Mouse (Mus musculus): ENCODE results near the gene Gm49353. TPM values are rescaled to one million over a fixed set of nuclear protein-coding genes. Genes with fewer than 3 reads are reported as not detected.

Gm49353 gene
- polyA plus RNA-seq, 1 experiment from 2014 or later, result not detected

- Histone ChIP-seq H3K9me3 (replicated peaks; ENCODE audit: control insufficient read depth, low read length) (no peaks in the 10 kb centered on the region), H3K27ac (ENCODE audit: low read length) (no peak overlapping the region), H3K4me1 (ENCODE audit: control insufficient read depth, low read depth, low read length) (no peaks in the 10 kb centered on the region), H3K9ac (ENCODE audit: low read depth, low read length) (no peak overlapping the region), H3K27me3 (ENCODE audit: control insufficient read depth, insufficient read depth, low read depth, low read length) (no peaks in the 10 kb centered on the region), H3K4me3 (ENCODE audit: low read depth, low read length) (no peak overlapping the region), H3K4me2 (ENCODE audit: low read depth, low read length) (no peak overlapping the region), H3K36me3 (ENCODE audit: control insufficient read depth, insufficient read depth) (no peaks in the 10 kb centered on the region)
- ATAC-seq (ENCODE audit: low read depth), result no peak
- WGBS (ENCODE audit: insufficient replicate concordance), result 89% methylated on average over 33 of the region's 33 CpGs
Measured at GRCm38 (mm10) chr10:29196811-29197210, 1.9 kb upstream of the Gm49353 start.

GRCm38 (mm10) chr10:29199835-29200234 is 1.1 kb downstream of the Gm49353 start:
- Histone ChIP-seq H3K4me2 (ENCODE audit: low read depth, low read length) (no peak overlapping the region), H3K9me3 (replicated peaks; ENCODE audit: control insufficient read depth, low read length) (no peaks in the 10 kb centered on the region), H3K4me1 (ENCODE audit: control insufficient read depth, low read depth, low read length) (no peaks in the 10 kb centered on the region), H3K4me3 (ENCODE audit: low read depth, low read length) (no peak overlapping the region), H3K9ac (ENCODE audit: low read depth, low read length) (no peak overlapping the region), H3K36me3 (ENCODE audit: control insufficient read depth, insufficient read depth) (no peaks in the 10 kb centered on the region), H3K27ac (ENCODE audit: low read length) (no peak overlapping the region), H3K27me3 (ENCODE audit: control insufficient read depth, insufficient read depth, low read depth, low read length) (no peaks in the 10 kb centered on the region)
- ATAC-seq (ENCODE audit: low read depth), result no peak
- 52% methylated on average over 3 of the region's 3 CpGs for WGBS (ENCODE audit: insufficient replicate concordance)

- H3K4me3 ChIP-seq (ENCODE audit: low read depth, low read length), result no peak overlapping the region
- H3K9ac ChIP-seq (ENCODE audit: low read depth, low read length), result no peak overlapping the region
- no peak overlapping the region for H3K27ac ChIP-seq (ENCODE audit: low read length)
- H3K9me3 ChIP-seq (replicated peaks; ENCODE audit: control insufficient read depth, low read length), result no peaks in the 10 kb centered on the region
- no peaks in the 10 kb centered on the region for H3K4me1 ChIP-seq (ENCODE audit: control insufficient read depth, low read depth, low read length)
- no peak overlapping the region for H3K4me2 ChIP-seq (ENCODE audit: low read depth, low read length)
- ATAC-seq (ENCODE audit: low read depth), result no peak
- 53% methylated on average over 1 of the region's 1 CpGs for WGBS (ENCODE audit: insufficient replicate concordance)
- H3K36me3 ChIP-seq (ENCODE audit: control insufficient read depth, insufficient read depth), result no peaks in the 10 kb centered on the region
- H3K27me3 ChIP-seq (ENCODE audit: control insufficient read depth, insufficient read depth, low read depth, low read length), result no peaks in the 10 kb centered on the region
Measured at GRCm38 (mm10) chr10:29200609-29201008, 1.9 kb downstream of the Gm49353 start.

GRCm38 (mm10) chr10:29206730-29207129 is 8.0 kb downstream of the Gm49353 start:
- Histone ChIP-seq H3K36me3 (ENCODE audit: control insufficient read depth, insufficient read depth) (no peaks in the 10 kb centered on the region), H3K4me2 (ENCODE audit: low read depth, low read length) (no peak overlapping the region), H3K9ac (ENCODE audit: low read depth, low read length) (no peak overlapping the region), H3K27me3 (ENCODE audit: control insufficient read depth, insufficient read depth, low read depth, low read length) (no peaks in the 10 kb centered on the region), H3K27ac (ENCODE audit: low read length) (no peak overlapping the region), H3K4me1 (ENCODE audit: control insufficient read depth, low read depth, low read length) (no peaks in the 10 kb centered on the region), H3K9me3 (replicated peaks; ENCODE audit: control insufficient read depth, low read length) (no peaks in the 10 kb centered on the region), H3K4me3 (ENCODE audit: low read depth, low read length) (no peak overlapping the region)
- no peak for ATAC-seq (ENCODE audit: low read depth)

GRCm38 (mm10) chr10:29208735-29209134 is 10.0 kb downstream of the Gm49353 start:
- Histone ChIP-seq H3K4me2 (ENCODE audit: low read depth, low read length) (no peak overlapping the region), H3K9me3 (replicated peaks; ENCODE audit: control insufficient read depth, low read length) (no peaks in the 10 kb centered on the region), H3K9ac (ENCODE audit: low read depth, low read length) (no peak overlapping the region), H3K27ac (ENCODE audit: low read length) (no peak overlapping the region), H3K27me3 (ENCODE audit: control insufficient read depth, insufficient read depth, low read depth, low read length) (no peaks in the 10 kb centered on the region), H3K4me1 (ENCODE audit: control insufficient read depth, low read depth, low read length) (no peaks in the 10 kb centered on the region), H3K36me3 (ENCODE audit: control insufficient read depth, insufficient read depth) (no peaks in the 10 kb centered on the region), H3K4me3 (ENCODE audit: low read depth, low read length) (no peak overlapping the region)
- WGBS (ENCODE audit: insufficient replicate concordance), result 48% methylated on average over 3 of the region's 3 CpGs
- ATAC-seq (ENCODE audit: low read depth), result no peak

- ATAC-seq (ENCODE audit: low read depth), result no peak
- H3K27ac ChIP-seq (ENCODE audit: low read length), result no peak within 1 kb of the TSS
Measured at GRCm38 (mm10) chr10:29211453-29211852, 12.7 kb downstream of the Gm49353 start, which contains the start of gene 9330159F19Rik. Gene 9330159F19Rik, plus strand, starts transcription at chr10:29211606.

GRCm38 (mm10) chr10:29213534-29214100 is 14.9 kb downstream of the Gm49353 start:
- no peak overlapping the region for H3K4me2 ChIP-seq (ENCODE audit: low read depth, low read length)
- H3K27me3 ChIP-seq (ENCODE audit: control insufficient read depth, insufficient read depth, low read depth, low read length), result no peaks in the 10 kb centered on the region
- no peaks in the 10 kb centered on the region for H3K36me3 ChIP-seq (ENCODE audit: control insufficient read depth, insufficient read depth)
- no peak overlapping the region for H3K27ac ChIP-seq (ENCODE audit: low read length)
- H3K9me3 ChIP-seq (replicated peaks; ENCODE audit: control insufficient read depth, low read length), result no peaks in the 10 kb centered on the region
- no peak for ATAC-seq (ENCODE audit: low read depth)
- WGBS (ENCODE audit: insufficient replicate concordance), result 42% methylated on average over 3 of the region's 3 CpGs
- no peaks in the 10 kb centered on the region for H3K4me1 ChIP-seq (ENCODE audit: control insufficient read depth, low read depth, low read length)
- no peak overlapping the region for H3K4me3 ChIP-seq (ENCODE audit: low read depth, low read length)
- no peak overlapping the region for H3K9ac ChIP-seq (ENCODE audit: low read depth, low read length)

More at GRCm38 (mm10) chr10:29211453-29211852, 12.7 kb downstream of the Gm49353 start, which contains the start of gene 9330159F19Rik:
- 10% methylated on average over 4 of the region's 4 CpGs for WGBS (ENCODE audit: insufficient replicate concordance)
- no peak within 1 kb of the TSS for H3K4me2 ChIP-seq (ENCODE audit: low read depth, low read length)
- no peaks in the 10 kb centered on the region for H3K27me3 ChIP-seq (ENCODE audit: control insufficient read depth, insufficient read depth, low read depth, low read length)
- H3K4me3 ChIP-seq (ENCODE audit: low read depth, low read length), result no peak within 1 kb of the TSS
- H3K9me3 ChIP-seq (replicated peaks; ENCODE audit: control insufficient read depth, low read length), result no peaks in the 10 kb centered on the region
- no peaks in the 10 kb centered on the region for H3K36me3 ChIP-seq (ENCODE audit: control insufficient read depth, insufficient read depth)
- H3K4me1 ChIP-seq (ENCODE audit: control insufficient read depth, low read depth, low read length), result no peaks in the 10 kb centered on the region
- H3K9ac ChIP-seq (ENCODE audit: low read depth, low read length), result no peak within 1 kb of the TSS

- Histone ChIP-seq H3K4me3 (ENCODE audit: low read depth, low read length) (no peak overlapping the region), H3K4me1 (ENCODE audit: control insufficient read depth, low read depth, low read length) (no peaks in the 10 kb centered on the region), H3K9me3 (replicated peaks; ENCODE audit: control insufficient read depth, low read length) (no peaks in the 10 kb centered on the region), H3K36me3 (ENCODE audit: control insufficient read depth, insufficient read depth) (no peaks in the 10 kb centered on the region), H3K27me3 (ENCODE audit: control insufficient read depth, insufficient read depth, low read depth, low read length) (no peaks in the 10 kb centered on the region), H3K27ac (ENCODE audit: low read length) (no peak overlapping the region), H3K4me2 (ENCODE audit: low read depth, low read length) (no peak overlapping the region), H3K9ac (ENCODE audit: low read depth, low read length) (no peak overlapping the region)
- WGBS (ENCODE audit: insufficient replicate concordance), result 68% methylated on average over 1 of the region's 1 CpGs
- ATAC-seq (ENCODE audit: low read depth), result no peak
Measured at GRCm38 (mm10) chr10:29216957-29217356, 18.2 kb downstream of the Gm49353 start.

- no peak overlapping the region for H3K4me3 ChIP-seq (ENCODE audit: low read depth, low read length)
- H3K36me3 ChIP-seq (ENCODE audit: control insufficient read depth, insufficient read depth), result no peaks in the 10 kb centered on the region
- no peaks in the 10 kb centered on the region for H3K4me1 ChIP-seq (ENCODE audit: control insufficient read depth, low read depth, low read length)
- ATAC-seq (ENCODE audit: low read depth), result no peak
- 66% methylated on average over 2 of the region's 2 CpGs for WGBS (ENCODE audit: insufficient replicate concordance)
- no peaks in the 10 kb centered on the region for H3K9me3 ChIP-seq (replicated peaks; ENCODE audit: control insufficient read depth, low read length)
- H3K9ac ChIP-seq (ENCODE audit: low read depth, low read length), result no peak overlapping the region
- no peaks in the 10 kb centered on the region for H3K27me3 ChIP-seq (ENCODE audit: control insufficient read depth, insufficient read depth, low read depth, low read length)
- no peak overlapping the region for H3K27ac ChIP-seq (ENCODE audit: low read length)
- no peak overlapping the region for H3K4me2 ChIP-seq (ENCODE audit: low read depth, low read length)
Measured at GRCm38 (mm10) chr10:29217451-29217850, 18.7 kb downstream of the Gm49353 start.

All from liver, embryonic 16.5 days (tissue).